Mouse (Mus musculus): ENCODE data around the gene Rccd1.

DNA sequence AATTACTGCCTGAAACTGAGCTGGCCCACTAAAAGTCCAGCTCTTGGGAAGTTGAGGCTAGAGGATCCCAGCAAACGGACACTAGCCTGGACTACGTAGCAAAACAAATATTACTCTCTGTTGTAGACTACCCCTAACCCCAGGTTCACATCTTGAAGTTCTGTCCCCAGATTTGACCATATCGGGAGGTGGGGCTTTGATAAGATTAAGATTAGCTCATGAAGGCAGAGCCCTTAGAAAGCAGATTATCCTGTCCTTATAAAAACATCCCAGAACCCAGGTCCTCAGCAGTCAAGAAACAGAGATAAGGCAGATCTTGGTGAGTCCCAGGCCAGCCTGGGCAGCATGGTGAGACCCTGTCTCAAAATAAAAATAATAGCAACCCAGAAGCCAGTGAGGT is 47.9 kb upstream of the Rccd1 start:
- TF ChIP-seq CTCF (IDR thresholded peaks at IDR 0.05): no peak
- TF ChIP-seq EP300 (IDR thresholded peaks at IDR 0.05): no peak

Measured in lung, postnatal 0 days (tissue).